Comparison of ENCODE assay signal across 15 mouse cellular contexts in genomic region chr19:58086734-58087133, GRCm38 (mm10).
"Had no signal": no experiment of that assay in that cellular context is flagged by ENCODE, and none has a peak within 500 bp of the region (broad histone marks: within the 10 kb centered on the region; RNA-seq: fewer than 3 reads in every experiment).

No protein-coding gene starts in this region.

- H3K4me3 ChIP-seq: limb, embryonic 10.5 days; limb, embryonic 13.5 days; liver, embryonic 13.5 days; midbrain, embryonic 12.5 days had no signal

- DNase-seq: kidney, adult 18-20 months; kidney, adult 9 months; kidney, postnatal 14 days; kidney, postnatal 4 days; liver, embryonic 13.5 days; lung, embryonic 14.5 days; thymus, adult 18-20 months; thymus, postnatal 36 days had no signal

- H3K4me1 ChIP-seq: liver, embryonic 13.5 days; midbrain, embryonic 12.5 days had no signal

- H3K9me3 ChIP-seq: limb, embryonic 10.5 days; limb, embryonic 13.5 days; liver, embryonic 13.5 days; midbrain, embryonic 12.5 days had no signal

- H3K36me3 ChIP-seq: limb, embryonic 13.5 days; liver, embryonic 13.5 days; midbrain, embryonic 12.5 days had no signal

- H3K9ac ChIP-seq: limb, embryonic 13.5 days; liver, embryonic 13.5 days; lung, embryonic 14.5 days; midbrain, embryonic 12.5 days had no signal

- H3K27me3 ChIP-seq: limb, embryonic 13.5 days; liver, embryonic 13.5 days; midbrain, embryonic 12.5 days had no signal

- H3K4me2 ChIP-seq: limb, embryonic 13.5 days; liver, embryonic 13.5 days; lung, embryonic 14.5 days; midbrain, embryonic 12.5 days had no signal

- ATAC-seq: intestine, embryonic 16.5 days; lung, postnatal 0 days; midbrain, embryonic 16.5 days had no signal

- H3K27ac ChIP-seq: limb, embryonic 10.5 days; limb, embryonic 13.5 days; liver, embryonic 13.5 days; macrophage; midbrain, embryonic 12.5 days had no signal
